In genomic region chr9:57659774-57660173, GRCm38 (mm10) we compare ENCODE assay signal across 8 mouse cellular contexts. TPM values are rescaled to one million over a fixed set of nuclear protein-coding genes. Genes with fewer than 3 reads are reported as not detected.
DNase-seq lines count a peak whose midpoint lies in the region; ATAC-seq and TF ChIP-seq lines count a peak whose summit lies in the region.
"Had no signal": no experiment of that assay in that cellular context is flagged by ENCODE, and none has a peak within 500 bp of the region (broad histone marks: within the 10 kb centered on the region; RNA-seq: fewer than 3 reads in every experiment).

No protein-coding gene starts in this region.

- H3K36me3 ChIP-seq in MEL (ENCODE audit: control insufficient read depth in 1 of 2, insufficient read depth in 2 of 2, low read length in 2 of 2), result peaks cover 0 to 14% of the 10 kb centered on the region in 2 experiments; a peak in 2 of 4 replicates
- no peaks in the 10 kb centered on the region for H3K36me3 ChIP-seq in lung, embryonic 14.5 days (ENCODE audit: insufficient read depth)

- peak; percentile 74 to 96 (median 79) for TF ChIP-seq CTCF in MEL (IDR thresholded peaks at IDR 0.05 in 2 of 3, conservative IDR thresholded peaks at IDR 0.05 in 1 of 3; ENCODE audit: control insufficient read depth in 1 of 3, insufficient read depth in 1 of 3, low read depth in 2 of 3, low read length in 3 of 3, poor library complexity in 1 of 3, severe bottlenecking in 1 of 3)
- peak; percentile 55 for TF ChIP-seq CTCF in bone marrow macrophage, adult 2 months (IDR thresholded peaks at IDR 0.05; ENCODE audit: low read depth, low read length)
- TF ChIP-seq CTCF in embryonic fibroblast, embryonic 13.5 days (IDR thresholded peaks at IDR 0.05; ENCODE audit: borderline replicate concordance, insufficient read depth, low read length), result peak; percentile 81; the same call in 1 of the 2 replicates
- peak; percentile 80 for TF ChIP-seq CTCF in lung, embryonic 14.5 days (IDR thresholded peaks at IDR 0.05; ENCODE audit: low read depth)

- H3K4me1 ChIP-seq in MEL (ENCODE audit: control insufficient read depth in 1 of 2, insufficient read depth in 2 of 2, low read length in 2 of 2), result peaks cover 5 to 12% of the 10 kb centered on the region in 2 experiments; a peak in 3 of 4 replicates
- peaks cover 4% of the 10 kb centered on the region; the same call in 1 of the 2 replicates for H3K4me1 ChIP-seq in bone marrow macrophage, adult 2 months (ENCODE audit: control insufficient read depth, insufficient read depth, low read length)
- H3K4me1 ChIP-seq in embryonic fibroblast, embryonic 13.5 days (ENCODE audit: control insufficient read depth, insufficient read depth, low read length), result no peaks in the 10 kb centered on the region
- 0 out of 2 replicates have a peak, but pooled peaks cover 4% of the 10 kb centered on the region for H3K4me1 ChIP-seq in lung, embryonic 14.5 days (ENCODE audit: insufficient read depth)

- H3K79me2 ChIP-seq in MEL (ENCODE audit: control insufficient read depth, insufficient read depth, low read length, poor library complexity), result no peaks in the 10 kb centered on the region

- 0 out of 2 replicates have a peak, but pooled peaks have one; percentile 44 for ATAC-seq in lung, embryonic 14.5 days (ENCODE audit: insufficient read depth)

- peak; percentile 89 for DNase-seq in MEL (ENCODE audit: low read depth, low spot score)
- DNase-seq in heart, postnatal 10 days, result peak; percentile 85 to 90
- DNase-seq in layer of hippocampus, adult 11-12 months (ENCODE audit: low spot score), result peak; percentile 85
- DNase-seq in lung, embryonic 14.5 days, result peak; percentile 87
- DNase-seq in right cerebral cortex, adult 2 months (ENCODE audit: low spot score in 2 of 2), result peak; percentile 85 to 86

- no peak for TF ChIP-seq POLR2A in MEL (IDR thresholded peaks at IDR 0.05; ENCODE audit: control insufficient read depth in 1 of 2, insufficient read depth in 1 of 2, low read depth in 1 of 2, low read length in 2 of 2, poor library complexity in 1 of 2)
- TF ChIP-seq POLR2A in bone marrow macrophage, adult 2 months (IDR thresholded peaks at IDR 0.05; ENCODE audit: borderline replicate concordance, low read depth, low read length), result no peak
- TF ChIP-seq POLR2A in embryonic fibroblast, embryonic 13.5 days (IDR thresholded peaks at IDR 0.05; ENCODE audit: low read depth, low read length), result no peak

- H3K27ac ChIP-seq in MEL (ENCODE audit: control insufficient read depth, low read depth, low read length), result no peak overlapping the region
- no peak overlapping the region for H3K27ac ChIP-seq in bone marrow macrophage, adult 2 months (ENCODE audit: insufficient read depth, low read depth, low read length)
- no peak overlapping the region for H3K27ac ChIP-seq in embryonic fibroblast, embryonic 13.5 days (ENCODE audit: insufficient read depth, low read length)
- H3K27ac ChIP-seq in lung, embryonic 14.5 days (ENCODE audit: low read depth), result no peak overlapping the region

- TF ChIP-seq EP300 in MEL (IDR thresholded peaks at IDR 0.05; ENCODE audit: low read depth in 1 of 2, low read length in 2 of 2), result no peak

- H3K27me3 ChIP-seq in MEL (ENCODE audit: control insufficient read depth in 1 of 2, insufficient read depth in 2 of 2, low read length in 2 of 2), result no peaks in the 10 kb centered on the region; a peak in 1 of 4 replicates
- no peaks in the 10 kb centered on the region for H3K27me3 ChIP-seq in lung, embryonic 14.5 days (ENCODE audit: insufficient read depth, low read length)
- H3K27me3 ChIP-seq: megakaryocyte, embryonic 14.5 days had no signal

- H3K4me2 ChIP-seq in lung, embryonic 14.5 days, result no peak overlapping the region

- H3K9me3 ChIP-seq in MEL (replicated peaks; ENCODE audit: insufficient read depth, low read length), result no peaks in the 10 kb centered on the region
- no peaks in the 10 kb centered on the region for H3K9me3 ChIP-seq in lung, embryonic 14.5 days (ENCODE audit: low read depth, low read length)

- WGBS in lung, embryonic 14.5 days, result 18% methylated on average over 4 of the region's 4 CpGs

- no peak overlapping the region for H3K9ac ChIP-seq in MEL (ENCODE audit: control insufficient read depth, low read depth, low read length, poor library complexity, severe bottlenecking)
- H3K9ac ChIP-seq in lung, embryonic 14.5 days, result no peak overlapping the region

- TF ChIP-seq RAD21 in MEL (IDR thresholded peaks at IDR 0.05; ENCODE audit: low read depth, low read length), result peak; percentile 95

- intact Hi-C loops in heart, postnatal 10 days (cut with DNase I), result loop anchor here (1.0 to 5.0 kb wide), 4 partner anchors 85 to 338 kb away; partner anchors contain the start of gene Cox5a

- H3K4me3 ChIP-seq in MEL (ENCODE audit: control insufficient read depth in 1 of 2, insufficient read depth in 1 of 2, low read depth in 2 of 2, low read length in 2 of 2), result no peak overlapping the region
- no peak overlapping the region for H3K4me3 ChIP-seq in bone marrow macrophage, adult 2 months (ENCODE audit: insufficient read depth, low read length)
- no peak overlapping the region for H3K4me3 ChIP-seq in embryonic fibroblast, embryonic 13.5 days (ENCODE audit: insufficient read depth, low read length)
- H3K4me3 ChIP-seq in lung, embryonic 14.5 days (ENCODE audit: low read depth, low read length), result no peak overlapping the region
- H3K4me3 ChIP-seq: megakaryocyte, embryonic 14.5 days had no signal

TF ChIP-seq in MEL, 35 proteins besides CTCF, POLR2A, EP300 and RAD21:
- TF ChIP-seq ZC3H11A (IDR thresholded peaks at IDR 0.05; ENCODE audit: low read depth, low read length), result peak; percentile 83
- TF ChIP-seq TBP (IDR thresholded peaks at IDR 0.05; ENCODE audit: low read depth, low read length), result 0 out of 2 replicates have a peak, but pooled peaks have one; percentile 46
- TF ChIP-seq SMC3 (IDR thresholded peaks at IDR 0.05; ENCODE audit: low read depth, low read length), result peak; percentile 90
- no peak for TF ChIP-seq NELFE (IDR thresholded peaks at IDR 0.05; ENCODE audit: low read depth, low read length)
- TF ChIP-seq SIN3A (IDR thresholded peaks at IDR 0.05; ENCODE audit: low read length), result no peak
- no peak for TF ChIP-seq MAFK (IDR thresholded peaks at IDR 0.05; ENCODE audit: borderline replicate concordance, low read depth, low read length)
- TF ChIP-seq RCOR1 (IDR thresholded peaks at IDR 0.05; ENCODE audit: low read depth, low read length), result no peak
- no peak for TF ChIP-seq KAT2A (conservative IDR thresholded peaks at IDR 0.05; ENCODE audit: low read depth, low read length)

RNA-seq across cellular contexts. Expression of gene Csk, which starts 6.3 kb away (rescaled TPM):
- total RNA-seq in MEL (2012; rRNA removed), result 213 and 215 TPM in 2 replicates
- 100 to 1,000 TPM in 1 of 2 experiments, not detected in 1; 338 TPM for polyA plus RNA-seq in MEL (2012; ENCODE audit: insufficient read depth in 1 of 2, insufficient read length in 2 of 2, low read depth in 1 of 2, low replicate concordance in 2 of 2, missing spikeins in 1 of 2)
- polyA plus RNA-seq in bone marrow macrophage, adult 2 months (2012; ENCODE audit: insufficient read depth, insufficient read length, missing spikeins), result 125 and 126 TPM in 2 replicates
- polyA plus RNA-seq in embryonic fibroblast, embryonic 13.5 days (2011; ENCODE audit: insufficient read length, low read depth, missing spikeins), result 51.2 and 56.2 TPM in 2 replicates
- total RNA-seq in heart, postnatal 10 days (2021), result 10 to 100 TPM; 35.9 to 44.5 TPM
- polyA plus RNA-seq in lung, embryonic 14.5 days (2014; fragmentation: Nextera tagmentation; extraction: Ambion mirVana), result 23.6 and 28.7 TPM in 2 replicates

RNA-seq across cellular contexts. Expression of gene Cyp1a2, which starts 23.7 kb away (rescaled TPM):
- not detected in 2 replicates for total RNA-seq in MEL (2012; rRNA removed)
- not detected for polyA plus RNA-seq in MEL (2012; ENCODE audit: insufficient read depth in 1 of 2, insufficient read length in 2 of 2, low read depth in 1 of 2, low replicate concordance in 2 of 2, missing spikeins in 1 of 2)
- polyA plus RNA-seq in bone marrow macrophage, adult 2 months (2012; ENCODE audit: insufficient read depth, insufficient read length, missing spikeins), result not detected in 2 replicates
- polyA plus RNA-seq in embryonic fibroblast, embryonic 13.5 days (2011; ENCODE audit: insufficient read length, low read depth, missing spikeins), result not detected in 2 replicates
- total RNA-seq in heart, postnatal 10 days (2021), result not detected
- not detected in 2 replicates for polyA plus RNA-seq in lung, embryonic 14.5 days (2014; fragmentation: Nextera tagmentation; extraction: Ambion mirVana)

RNA-seq across cellular contexts. Expression of gene Cyp1a1, which starts 28.0 kb away (rescaled TPM):
- total RNA-seq in MEL (2012; rRNA removed), result 0.04 and 0.07 TPM in 2 replicates
- polyA plus RNA-seq in MEL (2012; ENCODE audit: insufficient read depth in 1 of 2, insufficient read length in 2 of 2, low read depth in 1 of 2, low replicate concordance in 2 of 2, missing spikeins in 1 of 2), result under 1 TPM in 1 of 2 experiments, not detected in 1; 0.26 TPM
- polyA plus RNA-seq in bone marrow macrophage, adult 2 months (2012; ENCODE audit: insufficient read depth, insufficient read length, missing spikeins), result not detected in 2 replicates
- polyA plus RNA-seq in embryonic fibroblast, embryonic 13.5 days (2011; ENCODE audit: insufficient read length, low read depth, missing spikeins), result not detected in 2 replicates
- total RNA-seq in heart, postnatal 10 days (2021), result not detected
- not detected in 2 replicates for polyA plus RNA-seq in lung, embryonic 14.5 days (2014; fragmentation: Nextera tagmentation; extraction: Ambion mirVana)

RNA-seq across cellular contexts. Expression of gene Lman1l, which starts 39.2 kb away (rescaled TPM):
- total RNA-seq in MEL (2012; rRNA removed), result 0.08 TPM in 1 of 2 replicates, not detected in the other
- polyA plus RNA-seq in MEL (2012; ENCODE audit: insufficient read depth in 1 of 2, insufficient read length in 2 of 2, low read depth in 1 of 2, low replicate concordance in 2 of 2, missing spikeins in 1 of 2), result under 1 TPM in 1 of 2 experiments, not detected in 1; 0.11 TPM
- polyA plus RNA-seq in bone marrow macrophage, adult 2 months (2012; ENCODE audit: insufficient read depth, insufficient read length, missing spikeins), result not detected in 2 replicates
- polyA plus RNA-seq in embryonic fibroblast, embryonic 13.5 days (2011; ENCODE audit: insufficient read length, low read depth, missing spikeins), result not detected in 2 replicates
- not detected for total RNA-seq in heart, postnatal 10 days (2021)
- polyA plus RNA-seq in lung, embryonic 14.5 days (2014; fragmentation: Nextera tagmentation; extraction: Ambion mirVana), result not detected in 2 replicates

RNA-seq across cellular contexts. Expression of gene Edc3, which starts 48.6 kb away (rescaled TPM):
- 7.2 and 8.0 TPM in 2 replicates for total RNA-seq in MEL (2012; rRNA removed)
- 10 to 100 TPM in 1 of 2 experiments, not detected in 1; 25.7 TPM for polyA plus RNA-seq in MEL (2012; ENCODE audit: insufficient read depth in 1 of 2, insufficient read length in 2 of 2, low read depth in 1 of 2, low replicate concordance in 2 of 2, missing spikeins in 1 of 2)
- polyA plus RNA-seq in bone marrow macrophage, adult 2 months (2012; ENCODE audit: insufficient read depth, insufficient read length, missing spikeins), result 12.8 and 13.0 TPM in 2 replicates
- 16.6 and 19.8 TPM in 2 replicates for polyA plus RNA-seq in embryonic fibroblast, embryonic 13.5 days (2011; ENCODE audit: insufficient read length, low read depth, missing spikeins)
- 10 to 100 TPM in 1 of 2 experiments, 1 to 10 TPM in 1; 8.2 to 10.3 TPM for total RNA-seq in heart, postnatal 10 days (2021)
- polyA plus RNA-seq in lung, embryonic 14.5 days (2014; fragmentation: Nextera tagmentation; extraction: Ambion mirVana), result 24.0 and 24.9 TPM in 2 replicates
